Mouse (Mus musculus): ENCODE results near the gene Drd2.

Drd2 gene

DNA sequence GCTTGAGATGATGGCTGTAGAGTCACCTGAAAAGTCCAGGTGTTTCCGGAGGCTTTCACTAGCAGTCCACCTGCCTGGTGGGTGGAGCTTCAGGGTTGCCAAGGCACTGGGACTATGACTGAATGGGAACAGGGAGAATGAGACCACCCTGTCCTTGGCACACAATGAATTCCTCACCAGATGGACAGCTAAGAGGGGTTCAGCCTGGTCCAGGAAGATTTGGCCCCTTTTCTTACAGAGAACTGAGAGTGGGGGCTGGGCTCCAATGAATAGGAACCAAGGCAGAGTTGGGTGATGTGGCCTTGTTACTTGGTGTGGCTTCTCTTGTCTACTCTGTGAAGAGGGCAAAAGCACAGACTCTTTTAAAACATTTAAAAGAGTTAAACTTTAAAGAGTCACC, 112.0 kb downstream of the Drd2 start:
- DNase-seq (ENCODE audit: low spot score in 2 of 2) = no peak

DNA sequence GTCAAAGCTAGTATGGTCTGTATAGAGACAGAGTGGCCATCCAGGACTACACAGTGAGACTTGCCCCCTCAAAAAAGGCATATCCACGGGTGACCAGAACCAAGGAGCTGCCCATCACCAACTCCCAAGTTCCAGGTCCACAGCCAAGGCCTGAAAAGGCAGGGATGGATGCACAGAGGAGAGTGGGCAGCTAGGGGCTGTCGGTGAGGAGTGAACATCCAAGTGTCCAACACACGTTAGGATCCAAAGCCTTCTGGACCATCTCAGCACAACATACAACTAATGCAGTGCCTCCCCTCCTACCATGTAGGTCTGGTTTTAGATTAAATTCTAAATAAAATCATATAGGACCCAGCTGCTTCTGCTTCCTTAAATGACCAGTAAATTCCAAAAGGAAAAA, 115.7 kb downstream of the Drd2 start:
- DNase-seq (ENCODE audit: low spot score in 2 of 2) = no peak
